Mouse (Mus musculus): ENCODE measurements at regions not wholly inside any gene's neighbourhood (a gene's known extent, or its start where the extent isn't known, plus 50 kb on each side); places are given as distances from the start of the nearest gene placed in this dataset.

- TF ChIP-seq CTCF (IDR thresholded peaks at IDR 0.05; ENCODE audit: low read depth) (no peak), EP300 (IDR thresholded peaks at IDR 0.05; ENCODE audit: low read depth) (no peak)
Observed at GRCm38 (mm10) chr3:52163990-52164389, 59.1 kb upstream of the Maml3 start.
